ENCODE assay signal across 8 mouse cellular contexts in genomic region chr1:39650435-39651240, GRCm38 (mm10). TPM values are rescaled to one million over a fixed set of nuclear protein-coding genes. Genes with fewer than 3 reads are reported as not detected.
DNase-seq lines count a peak whose midpoint lies in the region; ATAC-seq and TF ChIP-seq lines count a peak whose summit lies in the region.

No protein-coding gene starts in this region.

- H3K27ac ChIP-seq in bone marrow, adult 2 months (ENCODE audit: control insufficient read depth, insufficient read depth, low read depth, low read length, poor library complexity): no peak overlapping the region; the same call in 1 of the 2 replicates
- H3K27ac ChIP-seq in embryonic facial prominence, embryonic 11.5 days (replicated peaks; ENCODE audit: low read depth, low read length): no peak overlapping the region

- peak; percentile 83 for DNase-seq in embryonic facial prominence, embryonic 11.5 days (ENCODE audit: low spot score)
- DNase-seq in heart, adult 18-20 months: peak; percentile 31 to 45
- peak; percentile 10 for DNase-seq in kidney, adult 11 months
- DNase-seq in left cerebral cortex, postnatal 25 days (ENCODE audit: low spot score in 2 of 2): peak; percentile 81 to 84
- DNase-seq in right cerebral cortex, adult 18-20 months: peak; percentile 72

- peak; percentile 54 for TF ChIP-seq CTCF in bone marrow, adult 2 months (IDR thresholded peaks at IDR 0.05; ENCODE audit: control insufficient read depth, insufficient read depth, low read length)

- peaks cover 25% of the 10 kb centered on the region for H3K27me3 ChIP-seq in embryonic facial prominence, embryonic 11.5 days (ENCODE audit: control insufficient read depth, insufficient read depth, low read length)
- peaks cover 72% of the 10 kb centered on the region for H3K27me3 ChIP-seq in megakaryocyte, embryonic 14.5 days (replicated peaks)

- H3K4me1 ChIP-seq in bone marrow, adult 2 months (ENCODE audit: control insufficient read depth, insufficient read depth, low read length): no peaks in the 10 kb centered on the region; the same call in 1 of the 2 replicates
- peaks cover 5% of the 10 kb centered on the region; the same call in 1 of the 2 replicates for H3K4me1 ChIP-seq in embryonic facial prominence, embryonic 11.5 days (ENCODE audit: control insufficient read depth, insufficient read depth, low read length)
- peaks cover 18% of the 10 kb centered on the region for H3K4me1 ChIP-seq in megakaryocyte, embryonic 14.5 days

- 1% methylated on average over 73 of the region's 73 CpGs for whole genome bisulfite sequencing in bone marrow, adult 2 months
- WGBS in embryonic facial prominence, embryonic 11.5 days: 1% methylated on average over 64 of the region's 73 CpGs

- peak overlapping the region; percentile 41 for H3K9ac ChIP-seq in embryonic facial prominence, embryonic 11.5 days (replicated peaks; ENCODE audit: low read length)

- H3K4me2 ChIP-seq in embryonic facial prominence, embryonic 11.5 days (ENCODE audit: low read depth, low read length): peak overlapping the region; percentile 96

- no peaks in the 10 kb centered on the region for H3K36me3 ChIP-seq in embryonic facial prominence, embryonic 11.5 days (replicated peaks; ENCODE audit: control insufficient read depth, insufficient read depth, low read depth, low read length)
- no peaks in the 10 kb centered on the region for H3K36me3 ChIP-seq in megakaryocyte, embryonic 14.5 days (replicated peaks; ENCODE audit: low read length)

- intact Hi-C loops in left cerebral cortex, postnatal 25 days (cut with DNase I): loop anchor here (1.0 to 5.0 kb wide), 3 partner anchors 35 to 93 kb away; partner anchors contain the start of gene Rnf149

- no peak for TF ChIP-seq POLR2A in bone marrow, adult 2 months (IDR thresholded peaks at IDR 0.05; ENCODE audit: borderline replicate concordance, control insufficient read depth, low read depth, low read length)

- H3K9me3 ChIP-seq in embryonic facial prominence, embryonic 11.5 days (replicated peaks; ENCODE audit: control insufficient read depth, low read length): no peaks in the 10 kb centered on the region
- H3K9me3 ChIP-seq in megakaryocyte, embryonic 14.5 days: peaks cover 17% of the 10 kb centered on the region

- peak; percentile 70 for ATAC-seq in embryonic facial prominence, embryonic 11.5 days (replicated peaks; ENCODE audit: insufficient number of reproducible peaks, low FRiP score, low TSS enrichment, low read depth)
- ATAC-seq in erythroid progenitor cell, adult 5-6 weeks (replicated peaks; ENCODE audit: low FRiP score, poor library complexity, severe bottlenecking): no peak

- H3K4me3 ChIP-seq in bone marrow, adult 2 months (replicated peaks; ENCODE audit: control insufficient read depth, low read depth, low read length): peak overlapping the region; percentile 19
- peak overlapping the region; percentile 51 for H3K4me3 ChIP-seq in embryonic facial prominence, embryonic 11.5 days (ENCODE audit: low read depth, low read length)
- peak overlapping the region; percentile 92 for H3K4me3 ChIP-seq in megakaryocyte, embryonic 14.5 days (replicated peaks)

RNA-seq across cellular contexts. Expression of gene Creg2, which starts 0.6 kb away (rescaled TPM):
- 0.25 TPM in 1 of 2 replicates, not detected in the other for polyA plus RNA-seq in bone marrow, adult 2 months (2011; ENCODE audit: insufficient read depth, insufficient read length, low replicate concordance, missing spikeins)
- 0.07 and 0.22 TPM in 2 replicates for polyA plus RNA-seq in embryonic facial prominence, embryonic 11.5 days (2014; fragmentation: Nextera tagmentation; extraction: Ambion mirVana)
- under 1 TPM in 1 of 2 experiments, not detected in 1; 0.05 TPM for total RNA-seq in heart, adult 18-20 months (2021)
- total RNA-seq in left cerebral cortex, postnatal 25 days (2021): 10 to 100 TPM; 75.2 to 82.4 TPM
- 0.13 TPM in 1 of 2 replicates, not detected in the other for polyA plus RNA-seq in megakaryocyte, embryonic 14.5 days (2012; ENCODE audit: insufficient read depth, low replicate concordance)
- not detected in 2 replicates for total RNA-seq in erythroid progenitor cell, adult 5-6 weeks (2015; ENCODE audit: low replicate concordance)
- total RNA-seq in erythroid progenitor cell, adult 5-6 weeks (2017; ENCODE audit: low replicate concordance): not detected in 2 replicates

Comparison
In these comparisons a context has a peak if more than half of its experiments do, and no peak if none do; other contexts are left out.
1. H3K4me3 ChIP-seq: peak in every context shown above with its lines; median percentile 92 in megakaryocyte, embryonic 14.5 days; 51 in embryonic facial prominence, embryonic 11.5 days; 19 in bone marrow, adult 2 months.
2. DNase-seq: peak in every context shown above with its lines; median percentile 83 in embryonic facial prominence, embryonic 11.5 days; 82 in left cerebral cortex, postnatal 25 days; 72 in right cerebral cortex, adult 18-20 months; 38 in heart, adult 18-20 months; 10 in kidney, adult 11 months.
3. RNA of gene Creg2, which starts 0.6 kb away (total RNA-seq): 75.2 to 82.4 TPM in left cerebral cortex, postnatal 25 days; 0.05 TPM in heart, adult 18-20 months and not detected in erythroid progenitor cell, adult 5-6 weeks; every median in the first group is over 10 times any median in the second.